Mouse (Mus musculus) myocyte (in vitro differentiated cells): ENCODE data around the gene Cartpt.

ENCODE experiments used
- CEBPB ChIP-seq: IDR thresholded peaks from 2 replicates; pipeline ENCODE4 v1.6.1; 2011; ENCODE audit warnings: mild to moderate bottlenecking, moderate library complexity; ENCODE audit not compliant: poor library complexity, insufficient read depth, severe bottlenecking
- E2F4 ChIP-seq: IDR thresholded peaks from one replicate; pipeline ENCODE4 v1.6.1; 2011; ENCODE audit warnings: mild to moderate bottlenecking, control low read depth, moderate library complexity; ENCODE audit not compliant: insufficient read depth
- MAX ChIP-seq: IDR thresholded peaks from one replicate; pipeline ENCODE4 v1.6.1; 2011; ENCODE audit warnings: low read depth, mild to moderate bottlenecking, control low read depth
- MYOD1 ChIP-seq, 3 experiments: IDR thresholded peaks; one replicate each; pipeline ENCODE4 v1.6.1; 2011; ENCODE audit warnings: control low read depth in 2 of 3, low read depth in 2 of 3, mild to moderate bottlenecking in 2 of 3, moderate library complexity in 1 of 3; ENCODE audit not compliant: insufficient read length in 2 of 3, control insufficient read depth in 1 of 3
- MYOG ChIP-seq, 3 experiments: IDR thresholded peaks; one replicate each; pipeline ENCODE4 v1.6.1; 2011; ENCODE audit warnings: control low read depth in 2 of 3, low read depth in 2 of 3, mild to moderate bottlenecking in 2 of 3; ENCODE audit not compliant: insufficient read length in 2 of 3, control insufficient read depth in 1 of 3, insufficient read depth in 1 of 3
- POLR2A ChIP-seq: IDR thresholded peaks from one replicate; pipeline ENCODE4 v1.6.1; 2011; ENCODE audit warnings: low read depth, mild to moderate bottlenecking, control low read depth, moderate library complexity; ENCODE audit not compliant: insufficient read length
- POLR2AphosphoS2 ChIP-seq: IDR thresholded peaks from one replicate; pipeline ENCODE4 v1.6.1; 2011; ENCODE audit warnings: low read depth, control low read depth; ENCODE audit not compliant: insufficient read length
- SRF ChIP-seq: IDR thresholded peaks from one replicate; pipeline ENCODE4 v1.6.1; 2011; ENCODE audit warnings: low read depth; ENCODE audit not compliant: control insufficient read depth, insufficient read length
- TCF12 ChIP-seq: IDR thresholded peaks from one replicate; pipeline ENCODE4 v1.6.1; 2011; ENCODE audit warnings: mild to moderate bottlenecking, control low read depth; ENCODE audit not compliant: poor library complexity, insufficient read depth, severe bottlenecking
- TCF3 ChIP-seq: IDR thresholded peaks from one replicate; pipeline ENCODE4 v1.6.1; 2011; ENCODE audit warnings: low read depth, control low read depth; ENCODE audit not compliant: insufficient read length
- USF1 ChIP-seq: IDR thresholded peaks from one replicate; pipeline ENCODE4 v1.6.1; 2011; ENCODE audit warnings: low read depth, mild to moderate bottlenecking, control low read depth, moderate library complexity

- TF ChIP-seq POLR2A (no peak), E2F4 (no peak), POLR2AphosphoS2 (no peak), MYOD1 (IDR thresholded peaks at IDR 0.05; ENCODE audit: control insufficient read depth in 1 of 3, insufficient read length in 2 of 3, low read depth in 2 of 3) (peak in 2 of 3 experiments; percentile 66 to 75), MYOG (IDR thresholded peaks at IDR 0.05; ENCODE audit: control insufficient read depth in 1 of 3, insufficient read depth in 1 of 3, insufficient read length in 2 of 3, low read depth in 2 of 3) (peak in 2 of 3 experiments; percentile 57 to 69), TCF12 (no peak), TCF3 (peak; percentile 4), CEBPB (no peak), USF1 (no peak), MAX (no peak), SRF (no peak)
These were observed 15.3 kb downstream of the Cartpt start for GRCm38 (mm10) chr13:99885636-99886035.
